Mouse (Mus musculus) heart, embryonic 13.5 days (tissue): ENCODE measurements around the gene Susd4. TPM values are rescaled to one million over a fixed set of nuclear protein-coding genes. Genes with fewer than 3 reads are reported as not detected.

Source experiments
- ATAC-seq: fragments of 200-750 bp; cut with Nextera tagmentation; 2 replicates; pipeline ENCODE4 v1.8.0; 2017; ENCODE audit warnings: moderate TSS enrichment; ENCODE audit not compliant: insufficient number of reproducible peaks, low FRiP score, low TSS enrichment; ENCODE audit errors: extremely low read depth
- H3K27ac ChIP-seq: fragments of 300-500 bp; sonication (generic); replicated peaks from 2 replicates; pipeline ENCODE4 v1.5.1; 2015; ENCODE audit warnings: moderate library complexity, mild to moderate bottlenecking, inconsistent platforms
- H3K27me3 ChIP-seq: fragments of 300-500 bp; sonication (generic); replicated peaks from 2 replicates; pipeline ENCODE4 v1.6.1; 2015; ENCODE audit warnings: mild to moderate bottlenecking, inconsistent platforms
- H3K36me3 ChIP-seq: fragments of 300-500 bp; sonication (generic); 2 replicates; pipeline ENCODE4 v1.6.1; 2015; ENCODE audit warnings: mild to moderate bottlenecking, inconsistent platforms
- H3K4me1 ChIP-seq: fragments of 300-500 bp; sonication (generic); 2 replicates; pipeline ENCODE4 v1.6.1; 2015; ENCODE audit warnings: inconsistent platforms
- H3K4me2 ChIP-seq: fragments of 300-500 bp; sonication (generic); 2 replicates; pipeline ENCODE4 v1.6.1; 2015; ENCODE audit warnings: inconsistent platforms, mild to moderate bottlenecking, moderate library complexity
- H3K4me3 ChIP-seq: fragments of 300-500 bp; sonication (generic); 2 replicates; pipeline ENCODE4 v1.5.1; 2015; ENCODE audit warnings: moderate library complexity, mild to moderate bottlenecking, inconsistent platforms
- H3K9ac ChIP-seq: fragments of 300-500 bp; sonication (generic); 2 replicates; pipeline ENCODE4 v1.6.1; 2015; ENCODE audit warnings: inconsistent platforms, mild to moderate bottlenecking, moderate library complexity
- H3K9me3 ChIP-seq: fragments of 300-500 bp; sonication (generic); 2 replicates; pipeline ENCODE4 v1.6.1; 2016; ENCODE audit warnings: inconsistent platforms
- WGBS: fragments of 180-500 bp; shearing (Covaris S2); methylation state at CpG from one replicate; pipeline ENCODE4 v1.1.7; 2015; ENCODE audit warnings: mixed read lengths; 5-methylcytosine and 5-hydroxymethylcytosine counted together
- polyA plus RNA-seq: library from polyadenylated mRNA; unstranded; fragments of >200 nt; fragmentation: Nextera tagmentation; extraction: Ambion mirVana; gene quantifications from 2 replicates; pipeline ENCODE4 v1.2.1, GENCODE M21; 2015

The Susd4 gene
- polyA plus RNA-seq, 1 experiment from 2014 or later, result 5.5 TPM

DNA sequence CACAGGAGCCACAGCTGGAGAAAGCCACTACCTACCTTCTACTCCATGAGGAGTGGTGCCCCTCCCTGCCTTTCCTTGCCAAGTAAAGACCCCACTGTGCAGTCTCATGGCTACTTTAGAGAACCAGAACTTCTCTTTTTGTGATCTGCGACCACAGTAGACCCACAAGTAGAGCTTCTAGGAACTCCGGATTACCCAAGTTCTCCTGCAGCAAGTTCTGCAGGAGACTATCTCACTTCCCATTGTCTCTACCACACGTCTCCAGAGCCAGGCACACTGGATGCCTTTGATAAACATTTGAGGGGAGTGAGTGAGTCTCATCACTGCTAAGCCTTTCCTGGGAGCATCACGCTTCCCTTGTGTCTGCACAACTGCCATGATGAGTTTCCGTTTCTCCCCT, 8.8 kb upstream of the Susd4 start:
- no peak overlapping the region for H3K27ac ChIP-seq
- no peak overlapping the region for H3K4me2 ChIP-seq
- H3K9me3 ChIP-seq, result no peaks in the 10 kb centered on the region
- H3K36me3 ChIP-seq, result no peaks in the 10 kb centered on the region
- no peak for ATAC-seq
- H3K9ac ChIP-seq, result no peak overlapping the region
- WGBS, result 65% methylated on average over 5 of the region's 5 CpGs
- H3K4me1 ChIP-seq, result 0 out of 2 replicates have a peak, but pooled peaks cover 3% of the 10 kb centered on the region
- peaks cover 5% of the 10 kb centered on the region; the same call in 1 of the 2 replicates for H3K27me3 ChIP-seq
- no peak overlapping the region for H3K4me3 ChIP-seq

DNA sequence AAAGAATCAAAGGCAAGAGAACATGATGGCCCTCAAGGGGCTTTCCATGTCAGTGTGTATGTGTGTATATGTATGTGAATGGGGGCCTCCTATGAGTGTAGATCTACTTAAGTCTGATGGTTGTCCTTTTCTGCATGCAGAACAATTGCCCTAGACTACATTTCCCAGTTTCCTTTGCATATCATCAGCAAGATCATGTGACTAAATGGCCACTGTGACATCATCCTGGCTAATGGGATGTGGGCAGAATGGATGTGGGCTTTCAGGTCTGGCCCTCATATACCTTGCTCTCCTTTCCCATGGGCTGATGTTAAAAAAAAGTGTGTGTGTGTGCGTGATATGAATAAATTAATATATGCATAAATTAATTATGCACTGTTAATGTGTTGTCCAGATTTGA, 4.9 kb upstream of the Susd4 start:
- no peak for ATAC-seq
- Histone ChIP-seq H3K36me3 (no peaks in the 10 kb centered on the region), H3K27me3 (peaks cover 18% of the 10 kb centered on the region; the same call in 1 of the 2 replicates), H3K9me3 (no peaks in the 10 kb centered on the region), H3K4me2 (no peak overlapping the region), H3K9ac (no peak overlapping the region), H3K27ac (no peak overlapping the region), H3K4me3 (no peak overlapping the region), H3K4me1 (peaks cover 8% of the 10 kb centered on the region)
- 81% methylated on average over 1 of the region's 1 CpGs for WGBS

DNA sequence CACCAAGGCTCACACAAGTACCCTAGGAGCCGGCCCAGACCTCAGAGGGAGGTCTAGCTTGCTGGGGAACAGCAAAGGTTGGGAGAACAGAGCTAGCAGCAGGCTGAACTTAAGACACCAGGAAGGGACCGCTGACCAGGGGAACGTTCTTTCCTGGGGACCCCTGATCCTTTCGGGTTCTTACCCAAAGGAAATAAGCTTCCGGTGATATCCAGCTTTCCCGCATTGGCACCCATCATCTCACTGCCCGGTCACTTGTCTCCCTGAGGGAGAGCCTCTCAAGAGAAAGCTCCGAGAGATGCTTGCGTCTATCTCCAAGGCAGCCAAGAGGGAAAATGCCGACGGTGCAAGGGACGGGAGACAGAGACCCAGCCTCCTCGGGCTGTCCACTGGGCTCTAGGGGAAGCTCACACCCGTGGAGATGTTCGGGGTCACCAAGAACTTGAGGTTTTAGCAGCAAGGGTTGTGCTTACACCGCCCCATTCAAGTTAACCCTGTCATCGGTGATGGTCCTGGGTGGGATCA, 407 bp upstream of the Susd4 start:
- Histone ChIP-seq H3K9me3 (no peaks in the 10 kb centered on the region), H3K36me3 (no peaks in the 10 kb centered on the region), H3K4me1 (peaks cover 15% of the 10 kb centered on the region), H3K27ac (no peak overlapping the region), H3K4me3 (peak overlapping the region; percentile 70), H3K27me3 (peaks cover 35% of the 10 kb centered on the region), H3K4me2 (peak overlapping the region; percentile 91), H3K9ac (peak overlapping the region; percentile 80)
- no peak for ATAC-seq
- 11% methylated on average over 17 of the region's 17 CpGs for WGBS

DNA sequence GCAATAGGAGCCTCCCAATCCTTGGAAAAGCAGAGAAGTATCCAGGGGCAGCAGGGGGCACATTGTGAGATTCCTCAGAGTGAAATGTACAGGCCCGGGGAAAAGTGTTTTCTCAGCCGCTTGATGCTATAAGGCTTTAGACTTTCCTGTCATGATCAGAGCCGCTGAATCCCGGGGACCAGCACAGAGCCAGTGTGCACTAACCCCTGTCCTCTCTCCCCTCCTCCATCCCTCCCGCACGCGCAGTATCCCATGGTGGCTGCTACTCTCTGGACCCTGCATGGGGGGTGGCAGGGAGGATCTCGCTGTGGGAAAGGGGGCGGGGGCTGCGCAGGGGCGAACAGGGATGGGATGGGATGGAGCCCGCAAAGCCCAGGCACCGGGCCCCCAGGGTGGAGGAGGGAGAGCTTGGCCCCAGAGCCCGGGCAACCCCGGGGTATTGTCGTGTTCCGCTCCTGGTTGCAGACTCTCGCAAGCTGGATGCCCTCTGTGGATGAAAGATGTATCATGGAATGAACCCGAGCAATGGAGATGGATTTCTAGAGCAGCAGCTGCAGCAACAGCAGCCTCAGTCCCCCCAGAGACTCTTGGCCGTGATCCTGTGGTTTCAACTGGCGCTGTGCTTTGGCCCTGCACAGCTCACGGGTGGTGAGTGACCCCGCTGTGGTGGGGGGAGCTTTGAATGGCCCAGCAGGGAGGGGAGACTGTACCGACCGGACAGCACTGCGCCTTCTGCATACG, 1.1 kb downstream of the Susd4 start:
- peak overlapping the region; percentile 80 for H3K9ac ChIP-seq
- peaks cover 15% of the 10 kb centered on the region for H3K4me1 ChIP-seq
- H3K27ac ChIP-seq, result no peak overlapping the region
- peak overlapping the region; percentile 70 for H3K4me3 ChIP-seq
- WGBS, result 3% methylated on average over 27 of the region's 27 CpGs
- ATAC-seq, result no peak
- H3K27me3 ChIP-seq, result peaks cover 35% of the 10 kb centered on the region
- peak overlapping the region; percentile 91 for H3K4me2 ChIP-seq
- no peaks in the 10 kb centered on the region for H3K36me3 ChIP-seq
- no peaks in the 10 kb centered on the region for H3K9me3 ChIP-seq

DNA sequence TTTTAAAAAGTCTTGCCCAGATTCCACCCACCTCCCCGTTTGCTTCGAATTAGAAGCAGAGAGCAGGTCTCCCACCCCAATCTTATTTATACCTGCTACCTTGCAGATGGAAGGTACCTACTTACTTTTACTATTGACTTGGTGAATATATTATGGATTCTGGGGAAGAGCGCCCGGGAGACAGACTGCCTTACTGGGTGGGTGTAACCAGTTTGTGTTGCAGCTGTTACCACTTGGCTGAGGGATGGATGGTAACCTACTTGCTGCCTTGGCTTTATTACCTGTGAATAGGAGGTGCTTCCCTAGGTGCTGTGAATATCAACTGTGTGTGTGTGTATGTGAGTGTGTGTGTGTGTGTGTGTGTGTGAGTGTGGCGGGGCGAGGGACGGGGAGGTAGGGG, 11.9 kb downstream of the Susd4 start:
- Histone ChIP-seq H3K9ac (no peak overlapping the region), H3K4me3 (no peak overlapping the region), H3K4me1 (peaks cover 16% of the 10 kb centered on the region), H3K27ac (no peak overlapping the region), H3K27me3 (0 out of 2 replicates have a peak, but pooled peaks cover 3% of the 10 kb centered on the region), H3K9me3 (no peaks in the 10 kb centered on the region), H3K4me2 (no peak overlapping the region), H3K36me3 (no peaks in the 10 kb centered on the region)
- 74% methylated on average over 7 of the region's 7 CpGs for WGBS
- ATAC-seq, result no peak

DNA sequence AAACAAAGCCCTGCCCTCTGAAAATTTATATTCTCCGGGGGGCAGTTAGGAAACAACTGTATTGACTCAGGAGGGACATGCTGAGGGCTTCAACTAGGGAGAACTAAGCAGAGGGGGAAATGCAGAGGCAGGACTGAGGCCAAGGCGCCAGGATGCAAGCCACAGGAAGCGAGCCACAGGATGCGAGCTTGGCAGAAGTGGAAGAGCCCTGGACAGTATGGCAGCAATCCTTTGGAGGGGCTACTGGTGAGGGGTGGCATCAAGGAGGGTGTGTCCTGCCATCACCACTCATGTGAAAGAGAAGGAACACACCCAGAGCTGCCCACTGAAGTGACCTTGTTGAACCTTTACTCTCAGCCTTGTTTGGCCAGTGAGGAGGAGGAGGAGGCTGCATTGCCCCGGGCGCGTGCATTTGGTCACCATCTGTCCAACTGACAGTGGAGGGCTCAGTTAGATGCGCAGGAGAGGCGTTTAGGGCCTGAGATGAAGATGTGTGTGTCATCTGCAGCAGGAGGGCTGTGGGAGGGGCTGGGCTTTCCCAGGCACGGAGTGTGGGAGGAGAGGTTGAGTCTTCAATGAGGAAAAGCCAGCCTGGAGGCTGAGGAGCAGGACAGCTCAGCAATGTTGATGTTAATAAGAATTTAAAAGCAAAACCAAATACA, 13.2 kb downstream of the Susd4 start:
- H3K9me3 ChIP-seq, result no peaks in the 10 kb centered on the region
- ATAC-seq, result no peak
- no peaks in the 10 kb centered on the region for H3K36me3 ChIP-seq
- no peak overlapping the region for H3K4me2 ChIP-seq
- no peak overlapping the region for H3K27ac ChIP-seq
- peaks cover 16% of the 10 kb centered on the region for H3K4me1 ChIP-seq
- no peak overlapping the region for H3K9ac ChIP-seq
- H3K27me3 ChIP-seq, result 0 out of 2 replicates have a peak, but pooled peaks cover 3% of the 10 kb centered on the region
- no peak overlapping the region for H3K4me3 ChIP-seq
- WGBS, result 67% methylated on average over 10 of the region's 10 CpGs

DNA sequence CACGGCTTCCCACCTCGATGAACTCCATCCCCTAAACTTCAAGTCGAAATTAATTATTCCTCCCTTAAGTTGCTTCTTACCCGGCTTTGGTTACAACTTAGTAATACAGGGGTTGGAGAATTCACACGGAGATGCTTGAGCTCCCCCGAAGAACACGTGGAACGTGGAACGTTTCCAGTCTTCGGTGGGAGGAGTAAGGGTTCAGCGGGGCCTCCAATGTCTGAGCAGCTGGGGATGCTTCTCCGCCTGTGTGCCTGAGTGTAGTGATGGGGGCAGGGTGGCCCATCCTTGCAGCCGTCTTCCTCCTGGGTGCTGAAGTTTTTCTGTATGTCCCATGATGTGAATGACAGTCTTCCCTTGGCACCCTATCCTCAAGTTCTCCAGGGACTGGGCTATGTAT, 14.6 kb downstream of the Susd4 start:
- H3K9ac ChIP-seq, result no peak overlapping the region
- no peak for ATAC-seq

DNA sequence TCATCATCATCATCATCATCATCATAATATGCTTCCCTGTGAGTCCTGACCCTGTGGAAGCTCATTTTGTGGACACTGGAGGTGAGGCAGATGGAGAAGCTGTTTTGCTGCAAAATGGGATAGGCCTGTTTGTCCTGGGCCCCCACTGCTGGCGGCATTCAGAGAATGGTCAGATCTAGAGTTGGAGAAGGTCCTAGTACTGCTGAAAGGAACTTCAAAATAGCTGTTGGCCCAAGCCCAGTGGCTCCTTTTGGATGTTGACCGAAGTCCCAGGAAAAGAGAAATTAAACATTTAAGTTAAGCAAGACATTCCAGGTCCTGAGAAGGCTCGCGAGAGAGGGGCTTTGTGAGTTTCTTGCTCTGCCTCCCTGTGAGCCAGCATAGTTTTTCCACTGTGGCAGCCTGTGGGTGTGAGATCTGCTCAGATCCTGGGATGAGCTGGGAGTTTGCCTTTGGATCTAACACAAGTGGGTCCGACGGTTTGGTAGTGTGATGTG, 15.4 kb downstream of the Susd4 start:
- Histone ChIP-seq H3K4me2 (no peak overlapping the region), H3K4me3 (no peak overlapping the region), H3K9ac (no peak overlapping the region), H3K27me3 (0 out of 2 replicates have a peak, but pooled peaks cover 3% of the 10 kb centered on the region), H3K4me1 (peaks cover 16% of the 10 kb centered on the region), H3K27ac (no peak overlapping the region), H3K36me3 (no peaks in the 10 kb centered on the region), H3K9me3 (no peaks in the 10 kb centered on the region)
- 69% methylated on average over 6 of the region's 6 CpGs for WGBS
- no peak for ATAC-seq

More for the DNA sequence above, 14.6 kb downstream of the Susd4 start:
- H3K9me3 ChIP-seq, result no peaks in the 10 kb centered on the region
- H3K36me3 ChIP-seq, result no peaks in the 10 kb centered on the region
- H3K4me3 ChIP-seq, result no peak overlapping the region
- 60% methylated on average over 13 of the region's 13 CpGs for WGBS
- H3K4me1 ChIP-seq, result peaks cover 16% of the 10 kb centered on the region
- no peak overlapping the region for H3K27ac ChIP-seq
- no peak overlapping the region for H3K4me2 ChIP-seq
- H3K27me3 ChIP-seq, result 0 out of 2 replicates have a peak, but pooled peaks cover 3% of the 10 kb centered on the region

DNA sequence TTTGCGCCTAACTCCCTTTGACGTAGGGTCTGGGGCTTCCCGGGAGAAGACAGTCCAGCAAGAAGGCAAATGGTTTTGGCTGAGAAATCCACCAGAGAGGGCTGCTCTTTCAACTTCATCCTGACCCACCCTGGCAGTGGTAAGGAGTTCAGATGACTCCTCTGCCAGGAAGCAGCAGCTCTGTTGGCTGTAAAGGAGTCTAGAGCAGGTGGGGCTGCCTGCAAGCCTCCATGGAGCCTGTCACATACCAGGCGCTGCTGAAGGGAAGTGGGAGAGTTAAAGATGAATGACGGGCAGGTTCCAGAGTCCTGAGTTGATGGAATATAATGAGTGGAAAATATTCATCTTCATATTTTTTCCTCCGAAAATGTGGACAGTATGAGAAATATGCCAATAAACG, 20.1 kb downstream of the Susd4 start:
- Histone ChIP-seq H3K9ac (no peak overlapping the region), H3K9me3 (no peaks in the 10 kb centered on the region), H3K4me1 (peaks cover 17% of the 10 kb centered on the region), H3K36me3 (no peaks in the 10 kb centered on the region), H3K4me3 (no peak overlapping the region), H3K27ac (no peak overlapping the region), H3K27me3 (no peaks in the 10 kb centered on the region), H3K4me2 (no peak overlapping the region)
- WGBS, result 78% methylated on average over 7 of the region's 7 CpGs
- ATAC-seq, result no peak

DNA sequence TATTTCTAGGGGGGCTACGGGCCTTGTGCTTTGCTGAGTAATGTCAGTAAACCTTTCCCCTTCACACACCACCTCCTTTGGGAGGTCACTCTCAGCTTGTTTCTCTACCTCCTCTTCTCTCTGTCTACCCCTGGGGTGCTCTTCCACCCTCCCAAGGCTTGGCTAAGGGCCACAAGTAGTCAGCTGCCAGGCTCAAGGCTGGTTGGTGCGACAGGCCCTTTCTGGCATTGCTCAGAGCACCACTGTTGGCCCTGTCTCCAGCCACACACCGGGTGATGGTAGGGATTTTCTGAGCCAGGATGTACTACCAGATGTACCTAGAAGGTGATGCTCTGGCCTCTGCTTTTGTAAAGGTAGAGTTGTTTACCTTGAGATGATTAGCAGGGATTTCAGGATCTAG, 21.1 kb downstream of the Susd4 start:
- WGBS, result 83% methylated on average over 3 of the region's 3 CpGs
- H3K4me1 ChIP-seq, result peaks cover 17% of the 10 kb centered on the region
- H3K36me3 ChIP-seq, result no peaks in the 10 kb centered on the region

DNA sequence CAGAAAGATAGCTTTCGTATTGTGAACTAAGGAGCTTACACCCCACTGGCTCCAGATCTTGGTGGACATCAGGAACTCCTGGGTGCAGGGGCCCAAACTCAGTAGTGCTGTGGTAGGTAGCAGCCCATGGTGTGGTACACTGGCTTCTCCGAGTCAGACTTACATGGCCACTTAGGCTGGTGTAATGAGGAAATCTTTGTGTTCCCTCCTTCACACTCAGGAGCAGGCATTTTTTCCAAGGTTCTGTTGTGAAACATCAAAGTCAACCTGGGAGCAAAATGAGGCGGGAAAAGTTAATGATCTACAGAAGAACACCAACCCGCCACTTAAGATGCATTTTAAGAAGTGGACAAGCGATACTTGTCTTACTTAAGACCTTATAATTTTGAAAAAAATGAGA, 21.8 kb downstream of the Susd4 start:
- no peaks in the 10 kb centered on the region for H3K36me3 ChIP-seq
- H3K4me3 ChIP-seq, result no peak overlapping the region
- peaks cover 17% of the 10 kb centered on the region for H3K4me1 ChIP-seq
- no peak overlapping the region for H3K9ac ChIP-seq
- no peak overlapping the region for H3K4me2 ChIP-seq
- no peaks in the 10 kb centered on the region for H3K27me3 ChIP-seq
- no peaks in the 10 kb centered on the region for H3K9me3 ChIP-seq
- 80% methylated on average over 5 of the region's 5 CpGs for WGBS
- ATAC-seq, result no peak
- H3K27ac ChIP-seq, result no peak overlapping the region

More for the DNA sequence above, 21.1 kb downstream of the Susd4 start:
- Histone ChIP-seq H3K4me3 (no peak overlapping the region), H3K9me3 (no peaks in the 10 kb centered on the region), H3K9ac (no peak overlapping the region), H3K27ac (no peak overlapping the region), H3K4me2 (no peak overlapping the region), H3K27me3 (no peaks in the 10 kb centered on the region)
- no peak for ATAC-seq
